Mouse (Mus musculus) thymus, adult 2 months (tissue): ENCODE measurements around the gene Rita1.

ENCODE experiments used
- CTCF ChIP-seq: fragments of 200-500 bp; IDR thresholded peaks from 2 replicates; pipeline ENCODE4 v1.5.1; 2012; ENCODE audit warnings: mild to moderate bottlenecking, control low read depth, low read length, moderate library complexity, borderline replicate concordance; ENCODE audit not compliant: control insufficient read depth, poor library complexity, insufficient read depth; ENCODE audit errors: extremely low read depth
- POLR2A ChIP-seq: fragments of 200-500 bp; IDR thresholded peaks from 2 replicates; pipeline ENCODE4 v1.6.1; 2012; ENCODE audit warnings: mild to moderate bottlenecking, low read length, control low read depth, moderate library complexity; ENCODE audit not compliant: control insufficient read depth, poor library complexity, insufficient read depth; ENCODE audit errors: extremely low read depth

DNA sequence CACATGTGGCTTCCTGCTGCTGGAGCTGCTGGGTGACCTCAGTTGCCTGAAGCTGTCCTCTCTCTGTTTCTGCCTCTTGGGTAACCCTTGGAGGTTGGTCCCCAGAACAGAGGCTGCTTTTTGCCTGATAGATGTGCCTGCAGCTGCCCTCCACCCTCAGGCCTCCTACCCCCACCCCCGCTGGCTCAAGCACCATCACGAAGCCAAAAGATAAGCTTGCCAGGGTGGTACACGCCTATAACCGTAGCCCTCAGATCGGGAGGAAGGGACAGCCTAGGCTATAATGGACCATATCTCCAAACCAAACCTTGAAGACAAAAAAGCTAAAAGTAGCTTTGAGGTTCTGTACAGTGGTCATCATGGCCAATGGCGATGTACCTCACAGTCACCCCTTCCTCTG, 12.8 kb downstream of the Rita1 start:
- TF ChIP-seq CTCF, result no peak
- TF ChIP-seq POLR2A, result no peak
